Mouse (Mus musculus): ENCODE data around the gene Asb10. TPM values are rescaled to one million over a fixed set of nuclear protein-coding genes. Genes with fewer than 3 reads are reported as not detected.
A peak's percentile ranks its signal among the peaks of the same experiment; 100 is the strongest.
"Not testable (repeated sequence)": the region's sequence is repeated elsewhere in the genome, so short reads cannot be mapped to it uniquely, and the experiment has no call there.

Gene Asb10
- not detected in 2 replicates for total RNA-seq (2015)
- not detected in 2 replicates for total RNA-seq (2017)

- ATAC-seq (replicated peaks; ENCODE audit: poor library complexity) = peak; percentile 64
These were observed at the start of gene Asb10 for GRCm38 (mm10) chr5:24540387-24541143. TSS of gene Asb10 (minus strand) at chr5:24540978.

DNA sequence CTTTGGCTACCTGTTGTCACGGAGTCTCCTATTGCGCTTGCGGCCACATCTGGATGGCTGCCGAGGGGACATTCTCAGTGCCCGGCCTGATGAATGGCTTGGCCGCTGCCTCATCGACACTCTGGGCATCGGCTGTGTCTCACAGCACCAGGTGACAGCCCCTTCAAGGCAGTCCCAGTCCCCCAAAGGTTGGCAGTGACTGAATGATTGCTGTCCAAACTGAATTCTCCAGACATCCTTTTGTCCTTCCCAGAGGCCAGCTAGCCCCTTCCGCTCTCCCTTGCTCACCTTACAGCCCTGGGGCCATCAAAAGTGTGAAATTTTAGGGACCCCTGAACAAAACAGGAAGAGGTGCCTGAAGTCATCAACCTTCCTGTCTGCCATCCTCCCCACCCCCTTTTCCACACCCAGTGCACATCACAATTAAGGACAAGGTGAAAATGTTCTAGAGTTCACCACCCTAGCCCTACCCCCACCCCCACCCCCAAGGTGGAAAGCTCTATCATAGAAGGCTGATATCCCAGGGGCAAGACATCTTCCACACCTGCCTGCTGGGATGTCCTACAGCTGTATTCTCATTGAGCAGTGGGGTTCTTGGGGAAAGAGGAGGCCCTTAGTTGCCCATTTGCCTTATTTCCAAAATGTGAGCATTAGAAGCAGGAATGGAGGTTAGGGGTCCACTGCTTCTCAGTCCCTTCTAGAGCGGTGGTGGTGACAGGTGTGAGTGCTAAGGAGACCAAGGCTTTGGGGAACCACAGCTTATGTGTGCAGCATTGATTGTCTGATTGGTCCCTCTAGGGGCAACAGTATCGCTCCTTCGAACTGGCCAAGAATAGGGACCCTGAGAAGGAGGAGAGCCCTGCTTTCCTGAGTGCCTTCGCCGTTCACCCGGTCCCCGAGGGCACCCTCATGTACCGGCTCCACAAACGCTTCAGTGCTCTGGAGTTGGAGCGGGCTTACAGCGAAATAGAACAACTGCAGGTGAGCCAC is 49.0 kb upstream of the Asb10 start:
- no peak for ATAC-seq (replicated peaks; ENCODE audit: poor library complexity)

DNA sequence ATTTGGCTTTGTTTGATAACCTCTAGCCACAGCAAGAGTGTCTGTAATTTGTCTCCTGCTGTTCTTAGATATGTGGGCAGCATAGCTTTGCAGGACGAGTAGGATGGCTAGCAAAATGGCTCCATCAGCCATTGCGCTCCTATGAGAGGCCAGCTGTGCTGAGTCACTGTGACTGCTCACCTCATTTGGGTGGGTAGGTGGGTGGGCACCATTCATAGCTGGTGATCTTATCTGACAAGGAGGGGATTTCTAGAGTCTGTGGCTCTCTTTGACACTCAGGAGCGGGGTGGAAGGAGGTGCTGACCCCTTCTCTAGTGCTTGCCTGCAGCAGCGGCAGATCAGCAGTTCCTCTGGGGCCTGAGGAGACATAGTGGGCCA is 46.4 kb upstream of the Asb10 start:
- no peak for ATAC-seq (replicated peaks; ENCODE audit: poor library complexity)

- ATAC-seq (replicated peaks; ENCODE audit: poor library complexity) = peak; percentile 94
These were observed 45.9 kb upstream of the Asb10 start, which contains the start of gene Chpf2 for GRCm38 (mm10) chr5:24586547-24587199. TSS of gene Chpf2 (plus strand) at chr5:24586741.

DNA sequence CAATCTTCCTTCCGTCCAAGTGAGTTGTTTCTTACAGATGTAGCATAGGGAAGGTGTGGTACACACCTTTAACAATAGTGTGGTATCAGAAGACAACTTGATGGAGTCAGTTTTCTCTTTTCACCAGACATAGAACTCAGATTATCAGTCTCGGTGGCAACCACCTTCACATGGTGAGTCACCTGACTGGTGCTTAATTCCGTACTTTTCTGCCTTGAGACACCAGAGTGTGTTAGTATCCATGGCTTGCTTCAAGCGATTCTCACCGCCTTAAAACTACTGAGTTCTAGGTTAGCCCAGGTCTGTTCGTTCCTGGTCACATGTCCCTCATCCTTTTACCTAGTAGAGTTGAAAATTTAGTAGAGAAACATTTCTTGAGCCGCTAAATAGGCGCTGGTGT is 45.3 kb upstream of the Asb10 start:
- peak; percentile 27; the same call in 1 of the 2 replicates for ATAC-seq (replicated peaks; ENCODE audit: poor library complexity)

GRCm38 (mm10) chr5:24578109-24578963 is 37.6 kb upstream of the Asb10 start:
- ATAC-seq (replicated peaks; ENCODE audit: poor library complexity) = 0 out of 2 replicates have a peak, but pooled peaks have one; percentile 0

- ATAC-seq (replicated peaks; ENCODE audit: poor library complexity) = peak; percentile 92
These were observed 36.6 kb upstream of the Asb10 start, which contains the start of gene Abcf2 for GRCm38 (mm10) chr5:24577183-24577929. TSS of gene Abcf2 (minus strand) at chr5:24577467.

DNA sequence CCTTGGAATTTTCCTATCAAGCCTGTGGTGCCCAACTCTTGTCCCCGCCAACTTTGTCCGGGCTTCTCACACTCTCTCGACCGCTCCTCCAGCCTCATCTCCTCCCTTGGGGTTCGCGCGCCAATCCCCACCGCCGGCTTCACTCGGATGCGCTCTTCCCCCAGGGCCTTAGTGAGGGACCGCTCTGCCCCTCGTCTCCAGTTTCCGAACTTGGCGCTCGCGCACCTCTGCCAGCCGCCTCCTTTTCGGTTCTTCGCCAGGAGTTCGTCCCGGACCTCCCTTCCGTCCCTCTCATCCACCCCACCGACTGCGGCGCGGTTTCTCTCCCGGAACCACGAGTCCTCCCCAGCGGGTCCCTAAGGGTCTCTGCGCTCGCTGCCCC is 36.0 kb upstream of the Asb10 start:
- ATAC-seq (replicated peaks; ENCODE audit: poor library complexity) = peak; percentile 18

DNA sequence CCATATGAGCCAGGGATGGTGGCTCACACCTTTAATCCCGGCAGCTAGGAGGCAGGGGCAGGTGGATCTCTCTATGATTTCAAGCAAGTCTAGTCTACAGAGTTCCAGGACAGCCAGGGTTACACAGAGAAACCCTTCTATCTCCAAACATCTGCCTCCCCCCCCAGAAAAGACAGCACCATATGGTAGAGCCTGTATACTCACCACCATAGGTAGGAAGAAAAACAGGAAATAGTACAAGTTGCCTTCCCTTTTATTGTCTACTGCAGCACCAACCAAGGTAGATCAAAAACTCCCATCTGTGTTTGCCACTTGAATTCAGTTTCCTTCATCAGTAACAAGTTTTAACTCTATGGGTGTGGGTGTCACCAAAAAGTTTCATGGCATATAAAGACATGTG is 35.2 kb upstream of the Asb10 start:
- ATAC-seq (replicated peaks; ENCODE audit: poor library complexity) = no peak

DNA sequence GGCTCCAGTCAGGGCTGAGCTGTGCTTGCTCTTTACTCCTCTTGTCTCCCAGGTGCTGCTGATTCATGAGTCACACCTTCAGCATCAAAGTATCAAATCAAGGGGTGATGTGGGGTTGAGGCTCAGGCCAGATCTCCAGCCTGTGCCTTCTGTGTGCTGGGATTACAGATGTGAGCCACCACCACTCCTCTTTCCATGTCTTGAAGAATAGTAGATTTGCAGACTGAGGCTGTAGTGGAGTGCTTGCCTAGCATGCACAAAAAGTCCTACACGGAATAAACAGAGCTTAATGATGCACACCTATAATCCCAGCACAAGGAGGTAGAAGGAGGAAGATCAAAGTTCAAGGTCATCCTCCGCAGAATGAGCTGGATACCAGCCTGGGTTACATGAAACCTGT is 15.9 kb upstream of the Asb10 start, which contains the start of gene 4931409K22Rik:
4931409K22Rik (minus strand) TSS at position 101 of the 400 bp plus-strand sequence.
- ATAC-seq (replicated peaks; ENCODE audit: poor library complexity) = no peak

DNA sequence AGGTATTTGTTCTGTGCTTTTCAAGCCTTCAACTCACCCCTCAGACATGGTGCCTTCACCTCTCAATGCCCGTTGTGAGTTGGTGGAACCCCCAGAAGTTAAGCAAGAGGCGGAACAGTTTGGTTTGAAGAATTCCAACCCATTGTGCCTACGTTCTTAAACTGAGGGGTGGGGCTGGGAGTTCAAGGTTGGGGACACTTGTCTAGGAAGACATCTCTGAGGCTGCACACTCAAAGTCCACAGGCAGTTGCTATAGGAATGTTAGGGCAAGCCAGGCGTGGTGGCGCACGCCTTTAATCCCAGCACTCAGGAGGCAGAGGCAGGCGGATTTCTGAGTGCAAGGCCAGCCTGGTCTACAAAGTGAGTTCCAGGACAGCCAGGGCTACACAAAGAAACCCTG is 14.6 kb upstream of the Asb10 start:
- not testable (repeated sequence) for ATAC-seq (replicated peaks; ENCODE audit: poor library complexity)

- no peak for ATAC-seq (replicated peaks; ENCODE audit: poor library complexity)
These were observed 13.0 kb upstream of the Asb10 start for GRCm38 (mm10) chr5:24553621-24554244.

GRCm38 (mm10) chr5:24551317-24551688 is 10.5 kb upstream of the Asb10 start:
- ATAC-seq (replicated peaks; ENCODE audit: poor library complexity) = no peak

GRCm38 (mm10) chr5:24550598-24551316 is 10.0 kb upstream of the Asb10 start:
- peak; percentile 37; the same call in 1 of the 2 replicates for ATAC-seq (replicated peaks; ENCODE audit: poor library complexity)

DNA sequence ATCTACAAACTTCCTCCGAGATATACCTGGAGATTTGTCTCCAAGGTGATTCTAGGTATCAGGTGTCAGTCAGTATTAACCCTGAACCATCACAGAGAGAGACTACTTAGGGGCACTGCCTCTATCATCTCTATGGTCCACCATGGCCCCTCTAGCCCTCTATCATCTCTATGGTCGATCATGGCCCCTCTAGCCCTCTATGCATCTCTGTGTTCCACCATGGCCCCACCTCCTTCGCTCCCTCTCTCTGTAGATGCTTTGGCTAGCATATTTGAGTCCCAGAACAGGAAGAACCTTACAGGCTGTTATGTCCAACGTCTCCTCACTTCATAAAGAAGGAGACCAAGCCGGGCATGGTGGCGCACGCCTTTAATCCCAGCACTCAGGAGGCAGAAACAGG is 1.9 kb upstream of the Asb10 start:
- ATAC-seq (replicated peaks; ENCODE audit: poor library complexity) = peak; percentile 53

DNA sequence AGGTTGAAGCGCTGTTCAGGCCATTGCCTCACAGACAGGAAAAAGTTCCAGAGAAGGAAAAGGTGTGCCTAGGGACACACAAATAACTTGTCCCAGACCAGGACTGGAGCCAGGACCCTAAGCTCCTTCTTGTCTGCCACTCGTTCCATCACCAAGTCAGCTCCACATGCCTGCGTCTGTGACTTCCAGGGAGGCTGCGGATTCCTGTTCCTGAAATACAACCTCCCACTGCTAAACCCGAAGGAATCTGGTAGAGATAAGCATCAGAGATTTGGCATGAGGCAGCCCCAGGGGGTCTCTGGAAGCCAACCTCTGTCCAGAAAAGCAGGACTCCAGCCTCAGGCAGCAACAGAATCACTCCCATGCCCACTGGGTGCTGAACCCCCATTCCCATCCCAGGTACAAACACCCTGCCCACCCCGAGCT is 379 bp upstream of the Asb10 start:
- no peak for ATAC-seq (replicated peaks; ENCODE audit: poor library complexity)

GRCm38 (mm10) chr5:24539571-24540296 is 1.0 kb downstream of the Asb10 start:
- ATAC-seq (replicated peaks; ENCODE audit: poor library complexity) = no peak
